Mouse (Mus musculus) embryonic facial prominence, embryonic 10.5 days (tissue): ENCODE measurements around the gene Rnf220. TPM values are rescaled to one million over a fixed set of nuclear protein-coding genes. Genes with fewer than 3 reads are reported as not detected.

Source experiments
- DNase-seq: peaks from one replicate; pipeline ENCODE4 v3.0.0-alpha.2; 2017; ENCODE audit warnings: low spot score
- H3K27ac ChIP-seq: fragments of 300-500 bp; sonication (generic); replicated peaks from 2 replicates; pipeline ENCODE4 v1.5.1; 2016; ENCODE audit warnings: mild to moderate bottlenecking
- H3K27me3 ChIP-seq: fragments of 300-500 bp; sonication (generic); replicated peaks from 2 replicates; pipeline ENCODE4 v1.6.1; 2016; ENCODE audit warnings: low read depth, mild to moderate bottlenecking; ENCODE audit not compliant: poor library complexity, severe bottlenecking
- H3K36me3 ChIP-seq: fragments of 300-500 bp; sonication (generic); replicated peaks from 2 replicates; pipeline ENCODE4 v1.6.1; 2016; ENCODE audit warnings: mild to moderate bottlenecking, moderate library complexity
- H3K4me1 ChIP-seq: fragments of 300-500 bp; sonication (generic); 2 replicates; pipeline ENCODE4 v1.6.1; 2016
- H3K4me3 ChIP-seq: fragments of 300-500 bp; sonication (generic); 2 replicates; pipeline ENCODE4 v1.5.1; 2016; ENCODE audit warnings: mild to moderate bottlenecking, moderate library complexity
- H3K9me3 ChIP-seq: fragments of 300-500 bp; sonication (generic); 2 replicates; pipeline ENCODE4 v1.6.1; 2016; ENCODE audit warnings: mild to moderate bottlenecking
- WGBS: fragments of 180-500 bp; shearing (Covaris S2); methylation state at CpG from one replicate; pipeline ENCODE4 v1.1.7; 2016; 5-methylcytosine and 5-hydroxymethylcytosine counted together
- polyA plus RNA-seq: library from polyadenylated mRNA; unstranded; fragments of >200 nt; fragmentation: Nextera tagmentation; extraction: Ambion mirVana; gene quantifications from 2 replicates; pipeline ENCODE4 v1.2.1, GENCODE M21; 2016

The Rnf220 gene
- polyA plus RNA-seq, 1 experiment from 2014 or later = 94.8 TPM

DNA sequence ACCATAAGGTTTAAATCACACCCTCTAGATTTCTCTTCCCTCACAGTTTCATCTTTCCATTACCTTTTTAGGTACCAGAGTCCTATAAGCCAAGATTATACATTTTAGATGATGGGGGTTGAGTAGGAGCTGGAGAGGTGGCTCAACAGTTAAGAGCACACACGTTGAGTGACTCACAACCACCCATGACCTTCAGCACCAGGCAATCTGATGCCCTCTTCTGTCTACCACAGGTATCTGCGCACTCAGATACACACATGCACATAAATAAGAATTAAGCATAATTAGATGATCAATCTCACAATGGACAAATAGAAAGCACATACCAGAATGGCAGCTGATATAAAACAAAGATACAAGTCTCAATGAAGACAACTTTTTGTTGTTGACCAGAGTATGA is 24.5 kb upstream of the Rnf220 start:
- Histone ChIP-seq H3K36me3 (no peaks in the 10 kb centered on the region), H3K4me3 (no peak overlapping the region), H3K4me1 (no peaks in the 10 kb centered on the region), H3K9me3 (no peaks in the 10 kb centered on the region), H3K27ac (no peak overlapping the region), H3K27me3 (peaks cover 19% of the 10 kb centered on the region; the same call in 1 of the 2 replicates)
- 80% methylated on average over 2 of the region's 2 CpGs for WGBS
- DNase-seq = no peak

DNA sequence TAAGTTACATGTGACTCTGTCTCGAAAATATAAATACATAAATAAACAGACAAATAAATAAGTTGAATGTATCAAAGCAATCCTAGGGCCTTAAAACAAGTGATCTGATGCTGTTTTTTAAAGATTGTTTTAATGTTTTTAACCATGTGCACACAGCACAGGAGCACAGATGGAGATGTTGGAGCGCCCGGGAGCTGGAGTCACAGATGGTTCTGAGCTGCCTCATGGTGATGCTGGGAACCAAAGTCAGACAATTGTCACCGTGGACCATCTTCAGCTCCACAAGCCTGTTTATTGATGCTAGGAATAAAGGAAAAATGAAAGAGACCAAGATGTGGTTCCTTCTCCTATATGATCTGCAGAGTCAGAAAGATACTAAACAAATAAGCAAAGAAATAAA is 21.4 kb upstream of the Rnf220 start:
- no peaks in the 10 kb centered on the region for H3K4me1 ChIP-seq
- DNase-seq = no peak
- no peak overlapping the region for H3K4me3 ChIP-seq
- WGBS = 88% methylated on average over 4 of the region's 4 CpGs
- peaks cover 11% of the 10 kb centered on the region for H3K27me3 ChIP-seq
- H3K36me3 ChIP-seq = no peaks in the 10 kb centered on the region
- no peak overlapping the region for H3K27ac ChIP-seq
- no peaks in the 10 kb centered on the region for H3K9me3 ChIP-seq

DNA sequence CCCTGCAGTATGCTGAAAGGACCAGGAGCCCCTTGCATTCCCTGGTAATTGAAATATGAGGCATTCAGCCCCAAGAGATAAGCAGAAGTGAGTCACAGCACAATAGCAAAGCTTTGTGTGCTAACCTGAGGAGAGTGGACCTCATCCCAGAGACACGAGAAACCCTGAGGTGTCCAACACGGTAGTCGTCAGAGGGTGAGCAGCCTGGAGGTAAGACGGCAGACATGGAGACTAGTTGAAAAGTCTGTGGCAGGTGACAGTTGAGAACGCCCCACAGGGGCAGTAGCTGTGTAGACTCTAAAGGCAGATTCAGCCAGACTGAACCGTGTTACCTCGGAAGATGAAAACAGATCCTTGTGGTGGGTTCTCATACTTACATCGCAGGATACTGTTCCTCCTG is 2.2 kb upstream of the Rnf220 start:
- Histone ChIP-seq H3K4me1 (peaks cover 29% of the 10 kb centered on the region), H3K4me3 (no peak overlapping the region), H3K27ac (no peak overlapping the region), H3K9me3 (peaks cover 9% of the 10 kb centered on the region), H3K36me3 (no peaks in the 10 kb centered on the region), H3K27me3 (peaks cover 43% of the 10 kb centered on the region)
- no peak for DNase-seq
- 90% methylated on average over 8 of the region's 8 CpGs for WGBS

DNA sequence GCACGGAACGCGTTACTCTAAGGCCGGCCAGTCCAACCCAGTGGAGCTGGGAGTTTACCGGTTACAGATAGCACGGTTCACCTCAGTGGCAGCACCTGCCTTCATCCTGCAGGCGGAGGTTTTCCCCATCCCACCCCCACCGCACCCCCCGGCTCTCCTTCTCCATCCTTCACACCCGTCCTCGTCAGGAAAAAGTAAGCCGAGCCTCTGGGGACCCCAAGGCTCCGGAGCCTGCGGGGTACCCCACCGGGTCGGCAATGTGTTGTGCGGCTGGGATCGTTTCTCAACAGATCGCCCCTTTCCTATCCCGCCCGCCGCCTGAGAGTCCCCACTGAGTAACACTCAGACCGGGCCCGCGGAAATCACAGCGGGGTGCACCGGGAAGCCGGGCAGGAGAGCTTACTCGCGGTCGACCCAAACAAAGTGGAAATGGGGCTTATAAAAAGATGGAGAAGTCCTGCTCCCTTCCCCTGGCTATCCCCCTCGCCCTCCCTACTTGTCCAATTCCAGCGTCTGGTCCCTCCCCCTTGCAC is 917 bp downstream of the Rnf220 start:
- Histone ChIP-seq H3K36me3 (no peaks in the 10 kb centered on the region), H3K27ac (peak overlapping the region; percentile 70), H3K27me3 (peaks cover 71% of the 10 kb centered on the region), H3K9me3 (no peaks in the 10 kb centered on the region), H3K4me1 (peaks cover 36% of the 10 kb centered on the region), H3K4me3 (peak overlapping the region; percentile 63)
- peak; percentile 65 for DNase-seq
- WGBS = 1% methylated on average over 33 of the region's 33 CpGs

DNA sequence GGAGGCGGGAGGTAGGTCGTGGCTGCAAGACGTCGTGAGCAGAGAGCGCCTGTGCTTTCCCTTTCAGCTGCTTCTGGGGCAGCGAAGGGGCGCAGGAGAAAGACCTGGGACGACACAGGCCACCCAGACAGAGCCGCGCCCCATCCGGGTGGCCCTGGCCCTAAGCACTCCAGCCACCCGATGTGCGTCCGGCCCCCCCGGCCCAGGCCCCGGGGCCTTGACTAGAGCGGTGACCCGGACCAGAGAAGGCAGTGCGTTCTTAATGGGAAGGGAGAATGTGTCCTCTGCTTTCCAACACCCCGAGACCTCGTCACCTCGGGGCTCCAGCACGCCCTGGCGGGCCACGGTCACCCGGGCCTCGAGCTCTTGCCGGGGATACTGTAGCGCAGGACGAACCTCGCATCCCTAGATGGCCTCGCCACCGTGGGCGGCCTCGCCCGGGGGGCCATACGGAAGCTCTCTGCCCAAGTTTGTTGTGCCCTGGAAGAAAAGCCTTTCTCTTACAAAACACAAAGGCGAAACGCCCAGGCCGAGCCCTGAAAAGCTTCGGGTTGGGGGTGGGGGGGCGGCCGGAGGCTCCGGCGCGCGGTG is 1.8 kb downstream of the Rnf220 start:
- peaks cover 80% of the 10 kb centered on the region for H3K27me3 ChIP-seq
- no peaks in the 10 kb centered on the region for H3K36me3 ChIP-seq
- peak; percentile 74 for DNase-seq
- no peaks in the 10 kb centered on the region for H3K9me3 ChIP-seq
- peak overlapping the region; percentile 81 for H3K27ac ChIP-seq
- peaks cover 36% of the 10 kb centered on the region for H3K4me1 ChIP-seq
- peak overlapping the region; percentile 63 for H3K4me3 ChIP-seq
- under 1% methylated on average over 47 of the region's 47 CpGs for WGBS

DNA sequence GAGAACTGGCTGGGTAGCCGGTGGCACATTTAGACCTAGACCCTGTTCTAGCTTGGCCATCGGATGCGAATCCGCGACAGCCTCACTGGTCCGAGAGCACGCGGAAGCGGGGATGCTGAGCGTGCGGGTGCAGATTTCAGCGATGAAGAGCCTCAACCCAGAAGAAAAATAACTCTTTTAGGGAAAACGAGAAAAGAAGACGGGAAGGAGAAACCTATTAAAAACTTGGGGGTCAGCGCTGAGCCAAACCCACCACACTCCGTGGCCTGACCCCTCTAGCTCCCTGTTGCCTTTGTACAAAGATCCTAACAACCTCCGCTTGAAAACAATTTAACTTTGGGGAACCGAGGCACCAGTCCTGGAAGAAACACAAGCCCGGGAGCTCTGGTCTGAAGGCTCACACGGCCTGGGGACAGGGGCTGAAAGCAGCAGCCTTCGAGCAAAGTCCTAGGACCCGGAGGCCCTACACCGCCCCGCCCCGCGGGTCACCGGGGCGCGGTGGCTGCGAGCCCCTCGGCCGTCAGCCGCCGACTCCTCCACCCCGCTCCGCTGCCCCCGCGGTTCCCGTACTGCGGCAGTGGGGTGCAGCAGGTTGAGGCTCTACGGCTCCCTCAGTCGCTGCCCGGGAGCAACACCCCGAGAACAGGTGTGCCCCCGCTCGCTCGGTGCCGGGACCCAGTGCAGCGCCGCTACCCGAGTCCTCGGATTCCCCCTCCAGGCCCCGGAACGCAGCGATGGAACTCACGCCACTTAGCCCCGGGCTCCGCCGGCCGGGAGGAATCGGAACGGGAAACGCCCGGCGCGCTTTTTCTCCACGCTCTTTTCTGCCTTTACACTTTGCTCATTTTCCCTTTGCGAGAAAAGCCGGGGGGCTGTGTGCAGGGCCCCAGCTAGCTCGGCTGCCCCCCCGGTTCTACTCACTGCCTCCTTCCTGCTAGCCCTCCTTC is 2.7 kb downstream of the Rnf220 start:
- peak overlapping the region; percentile 81 for H3K27ac ChIP-seq
- peaks cover 88% of the 10 kb centered on the region for H3K27me3 ChIP-seq
- H3K36me3 ChIP-seq = no peaks in the 10 kb centered on the region
- DNase-seq = peak; percentile 69
- peak overlapping the region; percentile 63 for H3K4me3 ChIP-seq
- H3K9me3 ChIP-seq = no peaks in the 10 kb centered on the region
- H3K4me1 ChIP-seq = peaks cover 36% of the 10 kb centered on the region
- under 1% methylated on average over 71 of the region's 71 CpGs for WGBS

DNA sequence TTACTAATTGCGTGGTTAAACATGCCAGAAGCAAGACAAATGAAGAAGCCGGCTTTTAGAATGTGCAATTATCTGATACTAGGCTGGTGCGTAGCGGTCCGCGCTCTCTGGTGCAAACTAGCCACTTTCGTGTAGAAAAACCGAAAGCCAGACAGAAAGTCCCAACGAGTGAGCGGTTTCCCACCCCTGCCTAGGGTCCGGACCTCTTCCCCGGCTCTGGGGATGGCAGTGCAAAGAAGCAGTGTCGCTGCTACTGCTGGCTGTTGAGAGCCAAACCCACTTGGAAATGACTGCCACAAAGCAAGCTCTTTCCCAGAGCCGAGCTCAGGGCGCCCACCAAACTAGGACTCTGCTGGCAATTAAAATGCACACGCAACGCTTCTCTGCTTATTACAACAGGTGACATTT is 3.7 kb downstream of the Rnf220 start:
- 6% methylated on average over 17 of the region's 17 CpGs for WGBS
- DNase-seq = peak; percentile 64
- Histone ChIP-seq H3K4me3 (peak overlapping the region; percentile 63), H3K36me3 (no peaks in the 10 kb centered on the region), H3K27me3 (peaks cover 95% of the 10 kb centered on the region), H3K27ac (no peak overlapping the region; the same call in 1 of the 2 replicates), H3K9me3 (no peaks in the 10 kb centered on the region), H3K4me1 (peaks cover 36% of the 10 kb centered on the region)

DNA sequence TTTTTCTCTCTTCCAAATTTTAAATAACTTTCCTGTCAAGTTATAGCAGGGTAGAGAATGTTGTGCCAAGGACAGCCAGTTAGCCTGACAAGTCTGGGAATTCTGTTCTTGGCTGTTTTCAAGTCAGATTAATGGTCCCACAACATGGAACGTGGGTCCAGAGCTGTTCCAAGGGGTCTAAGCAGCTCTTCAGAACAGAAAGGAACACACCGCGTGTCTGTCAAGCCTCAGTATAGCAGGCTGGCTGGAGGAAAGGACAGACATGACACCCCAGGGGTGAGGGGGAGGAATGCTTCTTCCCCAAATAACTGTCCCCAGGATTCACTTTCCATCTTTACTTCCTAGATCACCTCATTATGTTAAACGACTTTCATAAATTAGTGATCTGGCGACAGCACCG is 5.0 kb downstream of the Rnf220 start:
- Histone ChIP-seq H3K4me1 (peaks cover 33% of the 10 kb centered on the region), H3K27ac (no peak overlapping the region), H3K27me3 (peaks cover 97% of the 10 kb centered on the region), H3K36me3 (no peaks in the 10 kb centered on the region), H3K4me3 (no peak overlapping the region), H3K9me3 (no peaks in the 10 kb centered on the region)
- DNase-seq = no peak
- WGBS = 75% methylated on average over 6 of the region's 6 CpGs

DNA sequence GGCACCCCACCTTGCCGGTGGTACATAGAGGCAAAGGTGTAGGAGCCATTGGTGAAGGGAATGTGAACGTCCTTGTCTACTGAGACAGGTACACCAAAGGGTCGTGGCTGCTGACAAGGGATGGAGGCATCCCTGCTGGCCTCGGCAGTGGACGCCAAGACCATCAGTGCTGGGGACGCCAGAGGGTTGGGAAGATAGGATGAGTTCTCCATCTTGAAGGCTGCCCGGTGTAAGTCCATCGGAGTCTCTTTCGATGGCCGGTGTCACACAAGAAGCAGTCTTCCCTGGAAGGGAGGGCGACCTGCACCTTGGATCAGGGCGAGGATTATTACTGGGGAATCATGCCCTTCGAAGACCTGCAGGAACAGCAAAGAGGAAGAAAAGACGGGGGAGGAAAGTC is 6.9 kb downstream of the Rnf220 start:
- H3K4me3 ChIP-seq = no peak overlapping the region
- no peaks in the 10 kb centered on the region for H3K9me3 ChIP-seq
- H3K4me1 ChIP-seq = peaks cover 20% of the 10 kb centered on the region
- H3K27ac ChIP-seq = no peak overlapping the region
- DNase-seq = no peak
- 84% methylated on average over 14 of the region's 14 CpGs for WGBS
- H3K36me3 ChIP-seq = no peaks in the 10 kb centered on the region
- H3K27me3 ChIP-seq = peaks cover 98% of the 10 kb centered on the region

DNA sequence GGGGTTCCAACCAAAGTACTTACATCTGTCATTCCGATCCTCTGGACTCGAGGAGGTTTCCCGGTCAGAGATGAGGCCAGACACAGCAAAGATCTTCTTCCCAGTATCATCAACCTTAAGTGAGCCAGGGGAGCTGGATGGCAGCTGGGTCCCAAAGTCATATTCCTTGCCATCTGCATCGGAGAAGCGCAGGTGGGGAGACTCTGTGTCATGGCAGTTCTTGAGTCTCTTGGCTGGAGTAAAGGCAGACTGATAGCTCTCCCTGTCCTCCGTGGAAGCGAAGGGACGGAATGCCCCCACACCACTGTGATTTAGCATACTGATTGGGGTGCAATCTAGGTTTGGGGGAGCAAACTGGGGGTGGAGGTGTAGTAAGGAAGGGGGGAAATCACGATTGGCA is 7.3 kb downstream of the Rnf220 start:
- WGBS = 92% methylated on average over 9 of the region's 9 CpGs
- Histone ChIP-seq H3K27me3 (peaks cover 98% of the 10 kb centered on the region), H3K4me3 (no peak overlapping the region), H3K27ac (no peak overlapping the region), H3K36me3 (no peaks in the 10 kb centered on the region), H3K9me3 (no peaks in the 10 kb centered on the region), H3K4me1 (peaks cover 20% of the 10 kb centered on the region)
- no peak for DNase-seq

DNA sequence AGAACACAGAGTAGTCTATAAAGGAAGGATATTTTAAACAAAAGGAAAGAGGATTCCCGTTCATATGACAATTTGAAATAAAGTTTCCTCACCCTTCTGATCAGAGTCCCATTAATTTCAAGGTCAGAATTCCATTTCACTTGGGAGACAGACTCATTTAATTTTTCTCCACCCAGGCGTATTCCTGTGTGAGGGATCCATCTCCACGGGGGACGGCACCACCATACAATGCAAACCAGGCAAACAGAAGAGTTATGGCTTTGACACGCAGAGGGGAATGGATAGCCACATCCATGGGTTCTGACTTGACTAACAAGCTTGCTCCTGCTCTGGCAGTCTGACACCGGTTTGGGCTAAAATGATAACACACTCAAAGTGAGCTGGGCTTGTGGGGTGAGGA is 9.4 kb downstream of the Rnf220 start:
- Histone ChIP-seq H3K36me3 (no peaks in the 10 kb centered on the region), H3K9me3 (no peaks in the 10 kb centered on the region), H3K27ac (no peak overlapping the region), H3K4me1 (peaks cover 17% of the 10 kb centered on the region), H3K4me3 (no peak overlapping the region), H3K27me3 (peaks cover 87% of the 10 kb centered on the region)
- DNase-seq = no peak
- 85% methylated on average over 6 of the region's 6 CpGs for WGBS

DNA sequence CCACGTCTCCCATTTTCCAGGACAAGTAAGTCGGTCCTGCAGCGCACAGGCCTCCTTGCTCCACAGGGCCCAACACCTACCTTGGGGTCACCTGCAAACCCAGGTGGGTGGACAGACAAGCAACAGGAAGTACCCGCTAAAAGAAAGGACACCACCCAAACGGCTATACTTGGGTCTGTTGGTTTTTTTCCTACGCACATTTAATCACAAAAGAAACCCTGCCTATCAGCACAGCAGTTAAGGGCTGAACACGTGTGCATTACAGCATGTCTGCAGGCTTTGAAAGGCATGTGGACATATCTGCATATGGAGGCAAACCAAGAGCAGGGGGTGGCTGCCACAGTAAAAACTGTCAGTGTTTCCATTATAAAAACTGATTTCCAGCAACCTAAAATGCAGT is 10.7 kb downstream of the Rnf220 start:
- Histone ChIP-seq H3K9me3 (no peaks in the 10 kb centered on the region), H3K4me3 (no peak overlapping the region), H3K27me3 (peaks cover 86% of the 10 kb centered on the region), H3K4me1 (peaks cover 22% of the 10 kb centered on the region), H3K36me3 (no peaks in the 10 kb centered on the region), H3K27ac (no peak overlapping the region)
- 89% methylated on average over 7 of the region's 7 CpGs for WGBS
- DNase-seq = no peak
